Mouse (Mus musculus) embryonic fibroblast, embryonic 13.5 days (primary cell): ENCODE results near the gene Tbc1d1.

Source experiments
- CTCF ChIP-seq: IDR thresholded peaks from 2 replicates; pipeline ENCODE4 v1.5.1; 2011; ENCODE audit warnings: mild to moderate bottlenecking, control low read depth, low read length, moderate library complexity, borderline replicate concordance; ENCODE audit not compliant: insufficient read depth
- POLR2A ChIP-seq: IDR thresholded peaks from 2 replicates; pipeline ENCODE4 v1.6.1; 2011; ENCODE audit warnings: low read depth, mild to moderate bottlenecking, control low read depth, low read length, moderate library complexity

GRCm38 (mm10) chr5:64299508-64300324 is 143.6 kb downstream of the Tbc1d1 start:
- no peak for TF ChIP-seq CTCF
- no peak for TF ChIP-seq POLR2A
